Mouse (Mus musculus) intestine, embryonic 14.5 days (tissue): Measurements from ENCODE around the gene Zfp280d. TPM values are rescaled to one million over a fixed set of nuclear protein-coding genes. Genes with fewer than 3 reads are reported as not detected.

Source experiments
- ATAC-seq: fragments of 200-750 bp; cut with Nextera tagmentation; replicated peaks from 2 replicates; pipeline ENCODE4 v1.8.0; 2017; ENCODE audit warnings: low read depth, moderate number of reproducible peaks, moderate TSS enrichment, moderate library complexity; ENCODE audit not compliant: low FRiP score, low TSS enrichment
- DNase-seq: peaks from one replicate; pipeline ENCODE4 v3.0.0-alpha.2; 2018; ENCODE audit warnings: low spot score
- H3K27ac ChIP-seq: fragments of 300-500 bp; sonication (generic); 2 replicates; pipeline ENCODE4 v1.5.1; 2014; ENCODE audit warnings: low read depth, mild to moderate bottlenecking, control low read depth
- H3K27me3 ChIP-seq: fragments of 300-500 bp; sonication (generic); replicated peaks from 2 replicates; pipeline ENCODE4 v1.6.1; 2014; ENCODE audit warnings: low read length, control low read depth; ENCODE audit not compliant: control insufficient read depth, insufficient read depth
- H3K36me3 ChIP-seq: fragments of 300-500 bp; sonication (generic); 2 replicates; pipeline ENCODE4 v1.6.1; 2014; ENCODE audit warnings: low read length, control low read depth; ENCODE audit not compliant: control insufficient read depth, insufficient read depth
- H3K4me1 ChIP-seq: fragments of 300-500 bp; sonication (generic); replicated peaks from 2 replicates; pipeline ENCODE4 v1.6.1; 2014; ENCODE audit warnings: low read length, control low read depth, mixed read lengths; ENCODE audit not compliant: control insufficient read depth, insufficient read depth
- H3K4me2 ChIP-seq: fragments of 300-500 bp; sonication (generic); 2 replicates; pipeline ENCODE4 v1.6.1; 2014; ENCODE audit warnings: low read length
- H3K4me3 ChIP-seq: fragments of 300-500 bp; sonication (generic); 2 replicates; pipeline ENCODE4 v1.5.1; 2014; ENCODE audit warnings: low read depth, low read length, control low read depth, mixed read lengths
- H3K9ac ChIP-seq: fragments of 300-500 bp; sonication (generic); 2 replicates; pipeline ENCODE4 v1.6.1; 2014; ENCODE audit warnings: mild to moderate bottlenecking, low read length
- H3K9me3 ChIP-seq: fragments of 300-500 bp; sonication (generic); 2 replicates; pipeline ENCODE4 v1.6.1; 2016; ENCODE audit warnings: low read length, control low read depth; ENCODE audit not compliant: control insufficient read depth
- WGBS: fragments of 180-500 bp; shearing (Covaris S2); extraction: QIAGEN DNeasy Blood & Tissue Kit; methylation state at CpG from one replicate; pipeline ENCODE4 v1.1.7; 2014; 5-methylcytosine and 5-hydroxymethylcytosine counted together
- polyA plus RNA-seq: library from polyadenylated mRNA; unstranded; fragments of >200 nt; fragmentation: Nextera tagmentation; extraction: Ambion mirVana; gene quantifications from 2 replicates; pipeline ENCODE4 v1.2.1, GENCODE M21; 2014

Zfp280d gene
- 34.6 and 39.5 TPM in 2 replicates for polyA plus RNA-seq

DNA sequence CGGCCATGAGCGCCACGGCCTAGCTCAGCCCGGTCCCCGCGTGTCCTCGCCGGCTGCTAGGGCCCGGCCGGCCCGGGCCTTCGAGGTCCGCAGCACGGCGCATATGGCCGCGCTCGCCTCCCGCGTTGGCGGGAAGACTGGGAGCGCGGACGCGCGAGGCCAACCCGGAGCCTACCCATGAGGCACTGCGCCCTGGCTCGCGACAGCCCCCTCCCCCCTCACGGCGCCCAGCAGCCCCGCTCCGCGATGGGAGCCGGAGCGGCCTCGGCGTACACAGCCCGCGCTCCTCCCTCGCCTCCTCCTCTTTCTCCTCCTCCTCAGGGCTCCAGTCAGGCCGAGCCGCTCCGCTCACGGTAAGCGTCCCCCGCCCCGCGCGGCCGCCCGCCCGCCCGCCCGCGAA is at the start of gene Zfp280d:
TSS of gene Zfp280d (plus strand) at position 184 of the 400 bp plus-strand sequence.
- Histone ChIP-seq H3K9ac (peak within 1 kb of the TSS; percentile 95), H3K4me1 (no peaks in the 10 kb centered on the region; the same call in 1 of the 2 replicates), H3K4me3 (peak within 1 kb of the TSS; percentile 63), H3K9me3 (peaks cover 4% of the 10 kb centered on the region; the same call in 1 of the 2 replicates), H3K27me3 (no peaks in the 10 kb centered on the region), H3K27ac (peak within 1 kb of the TSS; percentile 97), H3K4me2 (peak within 1 kb of the TSS; percentile 75), H3K36me3 (no peaks in the 10 kb centered on the region)
- peak; percentile 99 for ATAC-seq
- under 1% methylated on average over 33 of the region's 57 CpGs for WGBS
- DNase-seq: peak; percentile 93

DNA sequence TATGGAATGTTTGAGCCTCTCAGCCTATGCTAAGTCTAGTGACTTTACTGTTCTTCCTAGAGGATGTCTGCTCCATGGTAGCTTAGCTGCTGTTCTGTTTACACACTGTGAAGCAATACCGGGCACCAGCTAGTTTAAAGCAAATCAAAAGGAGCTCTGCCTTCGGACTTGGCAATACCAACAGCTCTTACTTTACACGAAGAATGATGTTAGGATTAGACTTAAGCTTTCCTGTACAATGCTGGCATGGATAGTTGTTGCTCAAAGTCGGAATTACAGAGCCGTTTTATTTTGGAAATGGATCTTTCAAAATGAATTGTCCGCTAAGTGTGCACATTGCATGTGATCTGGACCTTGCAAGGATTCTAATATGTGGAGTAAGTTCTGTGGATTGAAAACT is 48.1 kb upstream of the Zfp280d start:
- no peak for ATAC-seq
- Histone ChIP-seq H3K9me3 (no peaks in the 10 kb centered on the region), H3K4me1 (no peaks in the 10 kb centered on the region), H3K27ac (no peak overlapping the region), H3K36me3 (no peaks in the 10 kb centered on the region), H3K27me3 (no peaks in the 10 kb centered on the region), H3K4me2 (no peak overlapping the region), H3K9ac (no peak overlapping the region), H3K4me3 (no peak overlapping the region)
- 71% methylated on average over 6 of the region's 6 CpGs for WGBS
- DNase-seq: no peak

DNA sequence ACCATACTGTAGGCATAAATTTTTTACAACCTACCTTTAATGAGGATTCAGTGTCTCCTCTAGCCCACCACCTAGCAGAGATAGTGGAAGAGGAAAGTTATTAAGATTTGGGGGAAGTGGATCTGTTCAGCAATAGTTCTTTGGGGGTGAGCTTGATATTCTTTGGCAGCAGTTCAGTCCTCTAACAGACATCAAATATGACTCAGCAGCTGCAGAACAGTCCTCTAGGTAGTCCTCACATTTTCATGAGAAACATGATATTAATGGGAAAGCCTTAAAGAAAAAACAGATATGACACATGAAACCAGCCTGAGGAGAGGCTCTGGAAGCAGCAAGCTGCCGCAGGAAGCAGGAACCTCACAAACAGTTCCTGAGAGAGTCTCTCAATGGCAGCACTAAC is 22.0 kb upstream of the Zfp280d start:
- no peak overlapping the region for H3K9ac ChIP-seq
- H3K4me1 ChIP-seq: no peaks in the 10 kb centered on the region
- no peaks in the 10 kb centered on the region for H3K27me3 ChIP-seq
- no peaks in the 10 kb centered on the region for H3K9me3 ChIP-seq
- no peak overlapping the region for H3K27ac ChIP-seq
- ATAC-seq: no peak
- WGBS: 81% methylated on average over 1 of the region's 1 CpGs
- no peak overlapping the region for H3K4me2 ChIP-seq
- no peaks in the 10 kb centered on the region for H3K36me3 ChIP-seq
- no peak for DNase-seq
- H3K4me3 ChIP-seq: no peak overlapping the region

DNA sequence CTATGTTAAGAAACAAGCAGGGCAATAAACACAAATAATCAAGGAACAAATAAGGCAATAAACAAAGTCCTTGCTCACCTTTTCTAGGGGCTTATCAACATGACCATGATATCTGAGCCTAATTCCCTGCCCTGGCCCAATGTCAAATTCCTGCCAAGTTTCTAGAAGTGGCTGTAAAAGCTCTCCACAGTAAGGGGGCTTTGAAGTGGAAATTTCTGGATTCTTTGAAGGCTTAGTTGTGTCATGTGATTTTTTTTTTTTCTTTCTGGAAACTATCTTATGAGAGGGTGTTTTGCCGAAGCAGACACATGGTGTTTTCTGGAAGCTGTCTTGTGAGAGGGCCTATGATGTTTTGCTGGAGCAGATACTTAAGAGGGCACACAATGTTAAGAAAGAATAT is 19.4 kb upstream of the Zfp280d start:
- no peaks in the 10 kb centered on the region for H3K4me1 ChIP-seq
- no peaks in the 10 kb centered on the region for H3K27me3 ChIP-seq
- H3K4me2 ChIP-seq: no peak overlapping the region
- ATAC-seq (no peak), DNase-seq (no peak)
- 76% methylated on average over 1 of the region's 1 CpGs for WGBS
- no peaks in the 10 kb centered on the region for H3K36me3 ChIP-seq
- no peaks in the 10 kb centered on the region for H3K9me3 ChIP-seq
- no peak overlapping the region for H3K9ac ChIP-seq
- H3K27ac ChIP-seq: no peak overlapping the region
- H3K4me3 ChIP-seq: no peak overlapping the region

DNA sequence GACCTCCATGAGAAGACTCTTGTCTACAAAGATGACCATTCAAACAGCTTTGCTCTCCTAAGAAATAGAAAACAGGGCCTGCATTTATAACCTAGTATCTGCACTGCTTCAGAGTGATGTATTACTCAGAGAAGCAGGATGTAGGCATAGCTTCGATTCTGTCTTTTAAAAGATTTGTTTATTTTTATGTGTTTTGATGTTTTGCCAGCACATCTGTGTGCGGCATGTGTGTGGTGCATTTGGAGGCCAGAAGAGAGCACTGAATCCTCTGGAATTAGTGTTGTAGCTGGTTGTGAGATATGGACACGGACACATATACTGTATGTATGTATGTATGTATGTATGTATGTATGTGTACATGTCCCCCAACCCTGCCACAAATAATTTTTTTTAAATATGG is 18.0 kb upstream of the Zfp280d start:
- H3K36me3 ChIP-seq: no peaks in the 10 kb centered on the region
- DNase-seq (no peak), ATAC-seq (no peak)
- no peaks in the 10 kb centered on the region for H3K9me3 ChIP-seq
- WGBS: 60% methylated on average over 3 of the region's 3 CpGs
- no peak overlapping the region for H3K4me3 ChIP-seq
- H3K27ac ChIP-seq: no peak overlapping the region
- H3K27me3 ChIP-seq: no peaks in the 10 kb centered on the region
- no peak overlapping the region for H3K4me2 ChIP-seq
- no peak overlapping the region for H3K9ac ChIP-seq
- no peaks in the 10 kb centered on the region for H3K4me1 ChIP-seq

DNA sequence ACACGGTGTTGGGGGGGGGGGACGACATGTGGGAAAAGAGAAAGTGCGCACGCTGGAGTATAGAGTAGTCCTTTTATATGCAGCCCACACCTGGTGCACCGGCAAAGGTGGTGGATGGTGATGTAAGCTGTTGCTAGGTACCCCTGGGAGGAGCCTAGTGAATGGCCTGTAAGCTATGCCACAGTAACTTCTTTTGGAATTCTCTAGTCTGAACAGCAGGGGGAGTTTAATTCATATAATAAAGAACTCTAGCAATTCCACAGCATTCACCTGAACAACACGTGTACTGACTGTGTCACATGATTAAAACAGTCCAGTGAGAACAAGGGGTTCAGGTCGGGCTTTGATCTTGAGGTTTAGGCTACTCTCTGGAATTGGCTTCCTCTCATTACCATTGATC is 14.3 kb upstream of the Zfp280d start:
- no peak overlapping the region for H3K4me2 ChIP-seq
- H3K9ac ChIP-seq: no peak overlapping the region
- ATAC-seq: peak; percentile 68; the same call in 1 of the 2 replicates
- no peaks in the 10 kb centered on the region for H3K36me3 ChIP-seq
- H3K9me3 ChIP-seq: no peaks in the 10 kb centered on the region
- H3K27ac ChIP-seq: no peak overlapping the region
- no peaks in the 10 kb centered on the region for H3K4me1 ChIP-seq
- DNase-seq: no peak
- H3K27me3 ChIP-seq: no peaks in the 10 kb centered on the region
- no peak overlapping the region for H3K4me3 ChIP-seq
- 34% methylated on average over 7 of the region's 7 CpGs for WGBS

DNA sequence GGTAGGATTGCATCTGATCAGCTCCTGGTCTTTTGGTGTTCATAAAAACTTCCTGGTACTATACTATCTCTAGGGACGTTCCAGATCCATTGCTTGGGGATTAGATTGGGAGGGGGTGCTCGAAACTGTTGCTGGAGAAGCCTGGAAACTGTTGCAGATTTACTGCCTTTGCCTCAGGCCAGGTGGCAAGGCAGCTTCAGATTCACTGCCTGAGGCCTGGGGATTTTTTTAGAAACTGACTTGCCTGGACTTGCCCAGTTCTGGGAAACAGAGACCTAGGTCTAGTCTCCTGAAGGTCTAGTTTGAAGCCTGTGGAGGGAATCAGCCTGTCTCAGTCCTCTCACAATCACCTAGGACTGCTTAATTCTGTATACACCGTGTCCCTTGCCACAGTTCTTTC is 9.8 kb upstream of the Zfp280d start:
- H3K9ac ChIP-seq: no peak overlapping the region
- H3K4me3 ChIP-seq: no peak overlapping the region
- no peaks in the 10 kb centered on the region for H3K27me3 ChIP-seq
- DNase-seq (no peak), ATAC-seq (no peak)
- no peak overlapping the region for H3K4me2 ChIP-seq
- no peaks in the 10 kb centered on the region for H3K9me3 ChIP-seq
- H3K27ac ChIP-seq: no peak overlapping the region
- no peaks in the 10 kb centered on the region for H3K4me1 ChIP-seq
- 78% methylated on average over 3 of the region's 3 CpGs for WGBS
- H3K36me3 ChIP-seq: no peaks in the 10 kb centered on the region

DNA sequence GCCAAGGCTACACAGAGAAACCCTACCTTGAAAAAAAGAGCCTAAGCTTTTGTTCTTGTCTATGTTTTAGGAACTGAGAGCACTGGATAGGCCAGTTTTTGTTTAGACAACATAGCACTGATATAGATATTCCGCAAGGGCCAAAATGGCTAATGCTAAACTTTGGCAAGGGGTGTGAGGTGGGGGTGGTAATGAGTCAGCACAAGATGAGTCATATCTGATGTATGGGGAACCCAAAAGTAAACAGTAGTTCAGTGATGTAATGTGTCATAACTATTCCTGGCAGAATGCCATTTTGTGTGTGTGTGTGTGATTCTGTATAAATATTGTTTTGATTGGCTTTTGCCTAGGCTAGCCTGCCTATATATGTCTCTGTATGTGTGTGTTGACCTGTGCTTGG is 4.5 kb upstream of the Zfp280d start:
- H3K4me1 ChIP-seq: no peaks in the 10 kb centered on the region

DNA sequence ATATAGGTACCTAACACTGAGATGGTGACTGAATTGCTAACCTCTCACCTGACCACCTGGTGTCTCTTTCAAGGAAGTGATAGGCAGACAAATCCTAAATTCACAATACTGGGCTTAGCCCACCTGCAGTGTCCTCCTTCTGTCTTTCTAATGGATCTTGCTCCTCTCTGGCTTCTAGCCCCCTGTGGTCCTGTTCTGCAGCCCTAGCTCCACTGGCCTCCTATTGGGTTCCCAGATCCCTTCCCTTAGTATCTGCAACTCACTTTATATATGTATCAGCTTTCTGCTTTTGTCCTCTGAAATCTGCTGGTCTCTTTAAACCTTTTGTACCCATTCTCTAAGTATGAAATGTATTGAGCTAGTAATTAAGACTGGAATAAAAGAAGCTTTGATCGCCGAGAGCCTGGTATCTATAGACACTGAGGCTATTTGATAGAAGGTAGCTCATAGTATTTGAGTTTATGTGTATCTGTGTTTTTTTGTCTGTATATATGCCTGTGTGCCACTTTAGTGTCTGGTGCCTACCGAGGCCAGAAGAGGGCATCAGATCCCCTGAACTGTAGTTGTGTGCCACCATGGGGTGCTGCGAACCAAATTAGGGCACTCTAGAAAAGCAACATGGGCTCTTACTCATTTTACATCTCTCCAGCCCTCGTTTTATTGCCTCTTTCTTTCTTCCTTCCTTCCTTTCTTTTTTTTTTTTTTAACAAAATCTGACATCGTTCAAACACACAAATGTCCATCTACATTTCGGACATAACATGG is 832 bp upstream of the Zfp280d start:
- Histone ChIP-seq H3K4me1 (no peaks in the 10 kb centered on the region; the same call in 1 of the 2 replicates), H3K4me3 (no peak overlapping the region; the same call in 1 of the 2 replicates), H3K4me2 (peak overlapping the region; percentile 75; the same call in 1 of the 2 replicates), H3K9me3 (peaks cover 4% of the 10 kb centered on the region; the same call in 1 of the 2 replicates), H3K27me3 (no peaks in the 10 kb centered on the region), H3K36me3 (no peaks in the 10 kb centered on the region), H3K9ac (no peak overlapping the region), H3K27ac (no peak overlapping the region)
- WGBS: 89% methylated on average over 7 of the region's 7 CpGs
- ATAC-seq: no peak
- DNase-seq: no peak

More for the DNA sequence above, 4.5 kb upstream of the Zfp280d start:
- DNase-seq: no peak
- H3K4me2 ChIP-seq: no peak overlapping the region
- WGBS: 91% methylated on average over 1 of the region's 1 CpGs
- H3K36me3 ChIP-seq: no peaks in the 10 kb centered on the region
- no peak overlapping the region for H3K4me3 ChIP-seq
- no peak for ATAC-seq
- H3K9ac ChIP-seq: no peak overlapping the region
- H3K27ac ChIP-seq: no peak overlapping the region
- no peaks in the 10 kb centered on the region for H3K27me3 ChIP-seq
- peaks cover 4% of the 10 kb centered on the region; the same call in 1 of the 2 replicates for H3K9me3 ChIP-seq
